Mouse (Mus musculus) telencephalon, adult 2 months (tissue): ENCODE data around the gene Spag6.

Source experiments
- DNase-seq: peaks from one replicate; pipeline ENCODE4 v3.0.0-alpha.2; 2011; ENCODE audit warnings: low read depth, low spot score

Spag6 gene

GRCm38 (mm10) chr2:18693871-18694610, at the start of gene Spag6:
TSS of gene Spag6 (plus strand) at chr2:18694032.
- no peak for DNase-seq

GRCm38 (mm10) chr2:18648563-18648962, 45.3 kb upstream of the Spag6 start:
- DNase-seq: no peak

GRCm38 (mm10) chr2:18654821-18655220, 39.0 kb upstream of the Spag6 start:
- no peak for DNase-seq

GRCm38 (mm10) chr2:18664003-18664402, 29.8 kb upstream of the Spag6 start:
- DNase-seq: no peak

- DNase-seq: no peak
These were observed 22.8 kb upstream of the Spag6 start for GRCm38 (mm10) chr2:18671041-18671440.

- peak; percentile 78 for DNase-seq
These were observed 21.6 kb upstream of the Spag6 start, which contains the start of gene Commd3 for GRCm38 (mm10) chr2:18672133-18672765. TSS of gene Commd3 (plus strand) at chr2:18672384.

GRCm38 (mm10) chr2:18672766-18673164, 21.1 kb upstream of the Spag6 start:
- no peak for DNase-seq

- DNase-seq: no peak
These were observed 20.1 kb upstream of the Spag6 start for GRCm38 (mm10) chr2:18673766-18674165.

GRCm38 (mm10) chr2:18674193-18674902, 19.5 kb upstream of the Spag6 start:
- DNase-seq: no peak

- no peak for DNase-seq
These were observed 18.0 kb upstream of the Spag6 start for GRCm38 (mm10) chr2:18675681-18676456.

- no peak for DNase-seq
These were observed 17.3 kb upstream of the Spag6 start for GRCm38 (mm10) chr2:18676457-18676935.

- no peak for DNase-seq
These were observed 16.8 kb upstream of the Spag6 start, which contains the start of gene Bmi1 for GRCm38 (mm10) chr2:18676936-18677491. TSS of gene Bmi1 (plus strand) at chr2:18677018.

- no peak for DNase-seq
These were observed 16.0 kb upstream of the Spag6 start for GRCm38 (mm10) chr2:18677631-18678471.

- no peak for DNase-seq
These were observed 14.1 kb upstream of the Spag6 start for GRCm38 (mm10) chr2:18679701-18680100.

- DNase-seq: no peak
These were observed 13.3 kb upstream of the Spag6 start for GRCm38 (mm10) chr2:18680501-18680900.

- DNase-seq: no peak
These were observed 12.9 kb upstream of the Spag6 start for GRCm38 (mm10) chr2:18680961-18681360.

- no peak for DNase-seq
These were observed 9.8 kb upstream of the Spag6 start for GRCm38 (mm10) chr2:18684062-18684461.

- DNase-seq: no peak
These were observed 7.4 kb upstream of the Spag6 start for GRCm38 (mm10) chr2:18686386-18686785.

GRCm38 (mm10) chr2:18686826-18687519, 6.9 kb upstream of the Spag6 start:
- no peak for DNase-seq
